Mouse (Mus musculus) liver, embryonic 14.5 days (tissue): ENCODE measurements around the gene Car11. TPM values are rescaled to one million over a fixed set of nuclear protein-coding genes. Genes with fewer than 3 reads are reported as not detected.

Experiments
- ATAC-seq: fragments of 200-750 bp; cut with Nextera tagmentation; 2 replicates; pipeline ENCODE4 v1.8.0; 2017; ENCODE audit warnings: moderate number of reproducible peaks, mild to moderate bottlenecking, moderate library complexity; ENCODE audit not compliant: insufficient read depth
- DNase-seq, 3 experiments: peaks; one replicate each; pipeline ENCODE4 v3.0.0-alpha.2; 2012 to 2013; ENCODE audit warnings: low read depth in 3 of 3, low spot score in 3 of 3
- H3K27ac ChIP-seq: fragments of 300-500 bp; sonication (generic); 2 replicates; pipeline ENCODE4 v1.5.1; 2014; ENCODE audit warnings: moderate library complexity, mild to moderate bottlenecking, control low read depth, inconsistent platforms
- H3K27me3 ChIP-seq: fragments of 300-500 bp; sonication (generic); 2 replicates; pipeline ENCODE4 v1.6.1; 2014; ENCODE audit warnings: mild to moderate bottlenecking, low read length, moderate library complexity; ENCODE audit not compliant: control insufficient read depth, insufficient read depth
- H3K36me3 ChIP-seq: fragments of 300-500 bp; sonication (generic); replicated peaks from 2 replicates; pipeline ENCODE4 v1.6.1; 2014; ENCODE audit warnings: low read depth; ENCODE audit not compliant: control insufficient read depth, insufficient read depth
- H3K4me1 ChIP-seq, 2 experiments: fragments of 200-500 bp in 1 of 2; fragments of 300-500 bp in 1 of 2; sonication (generic) in 1 of 2; replicated peaks; 2 replicates each; pipeline ENCODE4 v1.6.1; 2012 to 2014; ENCODE audit warnings: antibody characterized with exemption in 1 of 2, inconsistent platforms in 1 of 2, low read length in 1 of 2; ENCODE audit not compliant: control insufficient read depth in 2 of 2, insufficient read depth in 2 of 2
- H3K4me2 ChIP-seq: fragments of 300-500 bp; sonication (generic); 2 replicates; pipeline ENCODE4 v1.6.1; 2014; ENCODE audit warnings: low read depth, mild to moderate bottlenecking, control low read depth, moderate library complexity
- H3K4me3 ChIP-seq, 2 experiments: fragments of 200-500 bp in 1 of 2; fragments of 300-500 bp in 1 of 2; sonication (generic) in 1 of 2; 2 replicates each; pipeline ENCODE4 v1.5.1; 2012 to 2014; ENCODE audit warnings: low read depth in 2 of 2, low read length in 2 of 2, mild to moderate bottlenecking in 2 of 2, control low read depth in 1 of 2, inconsistent platforms in 1 of 2, moderate library complexity in 1 of 2; ENCODE audit not compliant: insufficient read depth in 1 of 2
- H3K9ac ChIP-seq: fragments of 300-500 bp; sonication (generic); replicated peaks from 2 replicates; pipeline ENCODE4 v1.6.1; 2014; ENCODE audit warnings: mild to moderate bottlenecking, control low read depth, moderate library complexity
- H3K9me3 ChIP-seq: fragments of 300-500 bp; sonication (generic); 2 replicates; pipeline ENCODE4 v1.6.1; 2016; ENCODE audit warnings: low read length, mixed read lengths; ENCODE audit not compliant: control insufficient read depth
- CTCF ChIP-seq: IDR thresholded peaks from 2 replicates; pipeline ENCODE4 v1.5.1; 2016; ENCODE audit warnings: antibody characterized with exemption, low read depth, control low read depth
- EP300 ChIP-seq: IDR thresholded peaks from 2 replicates; pipeline ENCODE4 v1.6.1; 2016; ENCODE audit warnings: antibody characterized with exemption, low read depth
- WGBS: fragments of 180-500 bp; shearing (Covaris S2); extraction: QIAGEN DNeasy Blood & Tissue Kit; methylation state at CpG from one replicate; pipeline ENCODE4 v1.1.7; 2014; ENCODE audit not compliant: insufficient replicate concordance; 5-methylcytosine and 5-hydroxymethylcytosine counted together
- polyA plus RNA-seq, 2 experiments: library from polyadenylated mRNA; depleted of rRNA in 1 of 2; stranded (reverse) in 1 of 2; unstranded in 1 of 2; fragments of >200 nt; fragmentation: Nextera tagmentation in 1 of 2; extraction: Ambion mirVana in 1 of 2; gene quantifications; 2 replicates each; pipeline versions ENCODE4 v1.2.1 to v1.2.3; 2012 to 2014

The Car11 gene
- polyA plus RNA-seq, 2 experiments: 0.23 to 0.44 TPM

GRCm38 (mm10) chr7:45678513-45678912 lies 21.1 kb upstream of the Car11 start:
- DNase-seq (no peak), ATAC-seq (no peak)
- no peaks in the 10 kb centered on the region for H3K27me3 ChIP-seq
- WGBS: 76% methylated on average over 14 of the region's 14 CpGs
- TF ChIP-seq CTCF (no peak), EP300 (no peak)
- no peak overlapping the region for H3K4me3 ChIP-seq
- H3K27ac ChIP-seq: no peak overlapping the region
- peaks cover 3 to 10% of the 10 kb centered on the region in 2 experiments; a peak in 2 of 4 replicates for H3K4me1 ChIP-seq
- no peaks in the 10 kb centered on the region for H3K36me3 ChIP-seq
- no peaks in the 10 kb centered on the region for H3K9me3 ChIP-seq
- no peak overlapping the region for H3K4me2 ChIP-seq
- H3K9ac ChIP-seq: no peak overlapping the region

DNA sequence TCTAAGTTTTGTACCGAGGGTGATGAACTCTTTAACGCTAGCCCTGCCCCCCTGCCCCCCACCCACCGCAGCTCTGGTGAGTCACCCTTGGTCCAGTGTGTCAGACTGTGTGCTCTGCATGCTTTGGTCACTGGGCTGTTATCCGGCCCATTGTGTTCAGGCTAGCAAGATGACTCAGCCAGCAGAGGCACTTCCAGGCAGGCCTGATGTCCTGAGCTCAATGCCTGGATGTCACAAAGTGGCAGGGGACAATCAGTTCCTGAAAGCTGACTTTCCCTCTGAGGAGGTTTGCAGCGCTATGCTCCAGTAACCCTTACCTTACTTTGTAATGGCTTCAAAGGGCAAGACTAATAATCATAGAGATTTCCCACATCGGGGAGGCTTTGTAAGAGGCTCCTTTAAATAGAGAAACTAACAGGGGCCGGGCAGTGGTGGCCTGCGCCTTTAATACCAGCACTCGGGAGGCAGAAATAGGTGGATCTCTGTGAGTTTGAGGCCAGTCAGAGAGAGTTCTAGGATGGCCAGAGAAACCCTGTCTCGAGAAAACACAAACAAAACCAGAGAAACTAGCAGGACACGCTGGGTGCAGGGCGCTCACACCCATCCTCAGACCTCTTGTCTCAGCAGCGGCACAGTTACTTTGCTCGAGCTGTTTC lies 19.5 kb upstream of the Car11 start:
- no peak overlapping the region for H3K4me2 ChIP-seq
- H3K4me3 ChIP-seq: no peak overlapping the region
- H3K9me3 ChIP-seq: no peaks in the 10 kb centered on the region
- peaks cover 3 to 10% of the 10 kb centered on the region in 2 experiments; a peak in 2 of 4 replicates for H3K4me1 ChIP-seq
- H3K27ac ChIP-seq: no peak overlapping the region
- ATAC-seq: no peak
- WGBS: 57% methylated on average over 14 of the region's 14 CpGs
- H3K9ac ChIP-seq: no peak overlapping the region
- TF ChIP-seq EP300: no peak
- no peak for TF ChIP-seq CTCF
- no peaks in the 10 kb centered on the region for H3K36me3 ChIP-seq
- DNase-seq: peak in 1 of 3 experiments; percentile 9
- H3K27me3 ChIP-seq: no peaks in the 10 kb centered on the region

DNA sequence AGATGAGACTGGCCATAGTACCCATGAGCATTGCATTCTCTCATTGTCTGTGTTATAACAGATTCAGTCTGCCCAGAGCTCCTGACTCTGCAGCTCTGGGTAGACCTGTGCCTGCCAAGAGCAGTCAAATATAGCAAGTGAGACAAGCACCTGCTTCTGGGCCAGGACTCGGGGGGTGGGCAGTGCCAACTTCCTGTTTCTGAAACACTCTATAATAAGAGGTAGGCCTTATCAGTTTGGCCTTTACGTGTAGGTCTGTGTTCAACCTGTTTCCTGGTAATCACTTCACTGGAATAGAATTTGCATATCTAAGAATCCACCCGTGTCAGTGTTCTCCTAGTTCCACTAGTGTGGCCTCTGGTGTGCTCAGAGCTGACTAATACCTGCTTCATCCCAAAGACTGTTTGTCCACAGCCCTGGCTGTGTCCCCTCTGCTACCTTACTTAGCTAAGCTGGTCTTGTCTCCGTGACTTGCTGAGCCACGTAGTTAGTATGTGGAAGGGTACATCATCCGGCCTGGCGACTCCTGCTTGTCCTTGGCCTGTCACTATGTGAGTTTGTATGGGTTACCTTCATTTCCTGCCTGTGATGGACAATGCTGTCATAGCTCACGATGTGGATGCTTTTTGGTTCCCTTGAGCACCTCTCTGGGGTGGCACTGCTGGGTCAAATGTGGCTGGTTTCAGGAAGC lies 18.5 kb upstream of the Car11 start:
- 42% methylated on average over 8 of the region's 8 CpGs for WGBS
- DNase-seq (no peak), ATAC-seq (no peak)
- no peak overlapping the region for H3K27ac ChIP-seq
- no peaks in the 10 kb centered on the region for H3K27me3 ChIP-seq
- no peak overlapping the region for H3K4me3 ChIP-seq
- no peaks in the 10 kb centered on the region for H3K9me3 ChIP-seq
- no peak overlapping the region for H3K9ac ChIP-seq
- no peaks in the 10 kb centered on the region for H3K36me3 ChIP-seq
- H3K4me2 ChIP-seq: no peak overlapping the region
- H3K4me1 ChIP-seq: peaks cover 3 to 10% of the 10 kb centered on the region in 2 experiments; a peak in 2 of 4 replicates
- TF ChIP-seq EP300: no peak
- no peak for TF ChIP-seq CTCF

- peak; percentile 52; the same call in 1 of the 2 replicates for ATAC-seq
- Histone ChIP-seq H3K9me3 (no peaks in the 10 kb centered on the region), H3K4me2 (peak overlapping the region; percentile 53), H3K27me3 (no peaks in the 10 kb centered on the region), H3K27ac (no peak overlapping the region), H3K9ac (no peak overlapping the region), H3K36me3 (no peaks in the 10 kb centered on the region), H3K4me1 (peaks cover 3 to 10% of the 10 kb centered on the region in 2 experiments; a peak in 2 of 4 replicates), H3K4me3 (no peak overlapping the region)
- TF ChIP-seq CTCF (peak; percentile 97), EP300 (no peak)
- DNase-seq: peak; percentile 57 to 63 (median 58)
- WGBS: 22% methylated on average over 14 of the region's 14 CpGs
Observed at GRCm38 (mm10) chr7:45682144-45683126, 17.2 kb upstream of the Car11 start.
